In genomic region chr11:77308533-77308932, GRCm38 (mm10) we compare ENCODE assay signal across 9 mouse cellular contexts.
DNase-seq lines count a peak whose midpoint lies in the region; ATAC-seq and TF ChIP-seq lines count a peak whose summit lies in the region.
"Had no signal": no experiment of that assay in that cellular context is flagged by ENCODE, and none has a peak within 500 bp of the region (broad histone marks: within the 10 kb centered on the region; RNA-seq: fewer than 3 reads in every experiment).

No protein-coding gene starts in this region.

- H3K4me1 ChIP-seq in heart, embryonic 12.5 days (replicated peaks): peaks cover 4% of the 10 kb centered on the region
- no peaks in the 10 kb centered on the region for H3K4me1 ChIP-seq in spleen, adult 2 months (ENCODE audit: control insufficient read depth, insufficient read depth, insufficient read length)

- no peak overlapping the region for H3K9ac ChIP-seq in heart, embryonic 12.5 days
- H3K9ac ChIP-seq: hindbrain, embryonic 15.5 days had no signal

- no peak for TF ChIP-seq POLR2A in spleen, adult 2 months (IDR thresholded peaks at IDR 0.05; ENCODE audit: low read depth, low read length)

- H3K9me3 ChIP-seq in heart, embryonic 12.5 days (replicated peaks): no peaks in the 10 kb centered on the region
- H3K9me3 ChIP-seq: hindbrain, embryonic 15.5 days had no signal

- WGBS in heart, embryonic 12.5 days: 4% methylated on average over 1 of the region's 1 CpGs
- 16% methylated on average over 1 of the region's 1 CpGs for WGBS in spleen, adult 2 months

- no peak overlapping the region for H3K4me3 ChIP-seq in heart, embryonic 12.5 days
- no peak overlapping the region for H3K4me3 ChIP-seq in spleen, adult 2 months (ENCODE audit: extremely low read depth, insufficient read depth, insufficient read length)
- H3K4me3 ChIP-seq: hindbrain, embryonic 15.5 days had no signal

- ATAC-seq in heart, embryonic 12.5 days (ENCODE audit: insufficient number of reproducible peaks, low FRiP score): no peak
- peak; percentile 66; the same call in 1 of the 2 replicates for ATAC-seq in monocyte, adult 5-6 weeks (replicated peaks; ENCODE audit: insufficient number of reproducible peaks, low FRiP score, low TSS enrichment, poor library complexity, severe bottlenecking)

- 0 out of 2 replicates have a peak, but pooled peaks have one; percentile 5 for TF ChIP-seq CTCF in spleen, adult 2 months (IDR thresholded peaks at IDR 0.05; ENCODE audit: extremely low read depth, insufficient read depth, insufficient read length, insufficient replicate concordance)

- no peak overlapping the region for H3K4me2 ChIP-seq in heart, embryonic 12.5 days
- H3K4me2 ChIP-seq: hindbrain, embryonic 15.5 days had no signal

- DNase-seq in heart, adult 11 months: peak; percentile 9
- DNase-seq in spleen, adult 2 months (ENCODE audit: low read depth in 1 of 2, low spot score in 2 of 2): peak; percentile 28
- no peak for DNase-seq in spleen, adult 18-20 months
- peak; percentile 62 to 76 for DNase-seq in cerebellum, postnatal 10 days
- peak; percentile 55 for DNase-seq in kidney, postnatal 14 days
- DNase-seq in gastrocnemius, postnatal 25 days: no peak

- no peaks in the 10 kb centered on the region for H3K27me3 ChIP-seq in heart, embryonic 12.5 days (replicated peaks)
- no peaks in the 10 kb centered on the region for H3K27me3 ChIP-seq in spleen, adult 2 months (ENCODE audit: control insufficient read depth, insufficient read depth, low read length)
- H3K27me3 ChIP-seq: hindbrain, embryonic 15.5 days had no signal

- no peak overlapping the region for H3K27ac ChIP-seq in heart, embryonic 12.5 days (ENCODE audit: poor library complexity, severe bottlenecking)
- no peak overlapping the region for H3K27ac ChIP-seq in spleen, adult 2 months (ENCODE audit: insufficient read depth, low read length)
- H3K27ac ChIP-seq: hindbrain, embryonic 15.5 days had no signal

- 0 out of 2 replicates have a peak, but pooled peaks cover 5% of the 10 kb centered on the region for H3K36me3 ChIP-seq in heart, embryonic 12.5 days
- H3K36me3 ChIP-seq in spleen, adult 2 months (ENCODE audit: control insufficient read depth, insufficient read depth, low read length): no peaks in the 10 kb centered on the region
- H3K36me3 ChIP-seq: hindbrain, embryonic 15.5 days had no signal

Comparison
In these comparisons a context has a peak if more than half of its experiments do, and no peak if none do; other contexts are left out.
1. DNase-seq: peak in heart, adult 11 months (single experiment), spleen, adult 2 months (2 of 2), cerebellum, postnatal 10 days (2 of 2) and kidney, postnatal 14 days (single experiment); none in spleen, adult 18-20 months (0 of 2) and gastrocnemius, postnatal 25 days (single experiment).